Mouse (Mus musculus) layer of hippocampus, adult 11-12 months (tissue): ENCODE results near the gene Amy2a3.
"Not testable (repeated sequence)": the region's sequence is repeated elsewhere in the genome, so short reads cannot be mapped to it uniquely, and the experiment has no call there.

Source experiments
- DNase-seq: peaks from one replicate; pipeline ENCODE4 v3.0.0; 2022; ENCODE audit warnings: low spot score

The Amy2a3 gene

GRCm38 (mm10) chr3:113323952-113324351, at the start of gene Amy2a3:
Gene Amy2a3, minus strand, starts transcription at chr3:113324052.
- not testable (repeated sequence) for DNase-seq

- DNase-seq = not testable (repeated sequence)
Observed at GRCm38 (mm10) chr3:113356558-113356957, 32.7 kb upstream of the Amy2a3 start, which contains the start of gene Amy2a2. Gene Amy2a2, minus strand, starts transcription at chr3:113356658.

- DNase-seq = not testable (repeated sequence)
Observed at GRCm38 (mm10) chr3:113345484-113345883, 21.6 kb upstream of the Amy2a3 start.

- not testable (repeated sequence) for DNase-seq
Observed at GRCm38 (mm10) chr3:113312937-113313336, 10.9 kb downstream of the Amy2a3 start.

- DNase-seq = not testable (repeated sequence)
Observed at GRCm38 (mm10) chr3:113291349-113291748, 32.5 kb downstream of the Amy2a3 start, which contains the start of gene Amy2a4. Gene Amy2a4, minus strand, starts transcription at chr3:113291449.

GRCm38 (mm10) chr3:113280285-113280684, 43.6 kb downstream of the Amy2a3 start:
- not testable (repeated sequence) for DNase-seq

- DNase-seq = not testable (repeated sequence)
Observed at GRCm38 (mm10) chr3:113279586-113279985, 44.3 kb downstream of the Amy2a3 start.
